Mouse (Mus musculus) kidney, adult 11 months (tissue): ENCODE measurements around the gene Itga6.
A peak's percentile ranks its signal among the peaks of the same experiment; 100 is the strongest.
"Not testable (repeated sequence)": the region's sequence is repeated elsewhere in the genome, so short reads cannot be mapped to it uniquely, and the experiment has no call there.

Source experiments
- DNase-seq: peaks from one replicate; pipeline ENCODE4 v3.0.0; 2022

Gene Itga6

GRCm38 (mm10) chr2:71745610-71746374 is at the start of gene Itga6:
Gene Itga6 (plus strand): TSS chr2:71745616.
- DNase-seq: no peak

GRCm38 (mm10) chr2:71696776-71697175 is 48.6 kb upstream of the Itga6 start:
- DNase-seq: no peak

- no peak for DNase-seq
These were observed 47.7 kb upstream of the Itga6 start for GRCm38 (mm10) chr2:71697408-71698336.

- DNase-seq: no peak
These were observed 47.0 kb upstream of the Itga6 start for GRCm38 (mm10) chr2:71698366-71698765.

- no peak for DNase-seq
These were observed 46.5 kb upstream of the Itga6 start for GRCm38 (mm10) chr2:71698942-71699341.

- no peak for DNase-seq
These were observed 44.1 kb upstream of the Itga6 start for GRCm38 (mm10) chr2:71701341-71701740.

- no peak for DNase-seq
These were observed 41.1 kb upstream of the Itga6 start for GRCm38 (mm10) chr2:71704309-71704708.

GRCm38 (mm10) chr2:71708886-71709285 is 36.5 kb upstream of the Itga6 start:
- DNase-seq: no peak

- DNase-seq: no peak
These were observed 33.8 kb upstream of the Itga6 start for GRCm38 (mm10) chr2:71711640-71712039.

- no peak for DNase-seq
These were observed 31.0 kb upstream of the Itga6 start for GRCm38 (mm10) chr2:71714416-71714815.

GRCm38 (mm10) chr2:71719005-71719386 is 26.4 kb upstream of the Itga6 start:
- no peak for DNase-seq

GRCm38 (mm10) chr2:71719387-71720034 is 25.9 kb upstream of the Itga6 start:
- DNase-seq: no peak

- DNase-seq: not testable (repeated sequence)
These were observed 24.9 kb upstream of the Itga6 start for GRCm38 (mm10) chr2:71720556-71720955.

GRCm38 (mm10) chr2:71722913-71723312 is 22.5 kb upstream of the Itga6 start:
- DNase-seq: no peak

- DNase-seq: no peak
These were observed 21.8 kb upstream of the Itga6 start for GRCm38 (mm10) chr2:71723623-71724022.

GRCm38 (mm10) chr2:71724028-71724427 is 21.4 kb upstream of the Itga6 start:
- no peak for DNase-seq

- no peak for DNase-seq
These were observed 20.0 kb upstream of the Itga6 start for GRCm38 (mm10) chr2:71725446-71725845.

- no peak for DNase-seq
These were observed 18.3 kb upstream of the Itga6 start for GRCm38 (mm10) chr2:71726883-71727676.

- DNase-seq: peak; percentile 69
These were observed 17.1 kb upstream of the Itga6 start for GRCm38 (mm10) chr2:71728341-71728740.

- peak; percentile 33 for DNase-seq
These were observed 16.6 kb upstream of the Itga6 start for GRCm38 (mm10) chr2:71728796-71729195.

GRCm38 (mm10) chr2:71730623-71731612 is 14.5 kb upstream of the Itga6 start:
- DNase-seq: no peak
